Comparison of ENCODE assay signal across 8 mouse cellular contexts in the genomic region with DNA sequence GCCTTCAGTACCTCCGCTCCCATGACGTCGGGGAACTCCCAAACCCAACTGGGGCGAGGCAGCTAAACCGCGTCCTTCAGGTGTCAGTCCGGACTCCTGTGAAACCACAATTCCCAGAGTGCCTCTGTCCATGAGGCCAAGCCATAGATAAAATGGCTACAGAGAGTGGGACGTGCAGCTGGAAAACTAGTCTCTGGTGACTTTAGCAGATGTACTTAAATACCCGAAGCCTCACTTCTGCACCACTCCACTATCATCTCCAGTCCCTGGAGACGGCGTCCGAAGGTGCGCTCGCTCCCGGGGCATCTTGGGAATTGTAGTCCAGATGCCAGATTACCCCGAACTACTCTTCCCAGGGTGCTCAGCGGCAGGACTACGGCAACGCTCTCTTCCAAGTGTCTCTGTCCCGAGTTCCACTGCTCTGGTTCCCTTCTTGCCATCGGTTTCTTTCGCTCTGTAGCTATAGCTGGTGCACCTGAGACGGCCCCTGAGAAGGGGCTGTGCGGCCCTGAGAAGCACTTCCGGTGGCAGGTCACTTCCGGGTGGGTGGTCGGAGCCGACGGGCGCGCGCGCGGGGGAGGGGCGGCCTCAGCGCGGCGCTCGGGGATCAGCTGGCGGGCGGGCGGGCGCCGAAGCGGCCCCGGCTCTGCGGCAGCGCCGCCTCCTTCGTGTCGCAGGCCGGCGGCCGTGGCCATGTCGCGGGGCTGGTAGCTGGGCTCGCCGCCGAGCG. TPM values are rescaled to one million over a fixed set of nuclear protein-coding genes. Genes with fewer than 3 reads are reported as not detected.
DNase-seq lines count a peak whose midpoint lies in the region; ATAC-seq lines count a peak whose summit lies in the region.

A gene (plus strand): TSS at position 603 of the 730 bp plus-strand sequence.

- no peaks in the 10 kb centered on the region for H3K36me3 ChIP-seq in hindbrain, embryonic 11.5 days (ENCODE audit: control insufficient read depth, insufficient read depth, low read length)

- H3K9ac ChIP-seq in hindbrain, embryonic 11.5 days (ENCODE audit: low read depth, low read length) = peak within 1 kb of the TSS; percentile 86

- H3K4me1 ChIP-seq in hindbrain, embryonic 11.5 days (replicated peaks; ENCODE audit: control insufficient read depth, insufficient read depth, low read length) = 0 out of 2 replicates have a peak, but pooled peaks cover 3% of the 10 kb centered on the region

- H3K27me3 ChIP-seq in hindbrain, embryonic 11.5 days (ENCODE audit: control insufficient read depth, insufficient read depth, low read length) = no peaks in the 10 kb centered on the region

- H3K9me3 ChIP-seq in hindbrain, embryonic 11.5 days (ENCODE audit: control insufficient read depth, low read length) = no peaks in the 10 kb centered on the region

- H3K4me3 ChIP-seq in hindbrain, embryonic 11.5 days (ENCODE audit: low read depth, low read length) = peak within 1 kb of the TSS; percentile 82

- peak within 1 kb of the TSS; percentile 73 for H3K4me2 ChIP-seq in hindbrain, embryonic 11.5 days (replicated peaks; ENCODE audit: low read depth, low read length)

- DNase-seq in MN1 (ENCODE audit: low spot score) = peak; percentile 89
- peak; percentile 93 for DNase-seq in cerebellum, adult 9-10 months
- DNase-seq in frontal cortex, adult 2 months (ENCODE audit: extremely low spot score in 1 of 2, low spot score in 1 of 2) = peak; percentile 74 to 92
- peak; percentile 97 for DNase-seq in hindbrain, embryonic 11.5 days (ENCODE audit: low spot score)
- DNase-seq in layer of hippocampus, postnatal 10 days (ENCODE audit: low spot score in 2 of 2) = peak; percentile 90 to 95
- DNase-seq in lung, postnatal 10 days = peak; percentile 94
- DNase-seq in ovary, postnatal 36 days (ENCODE audit: low spot score) = peak; percentile 92
- peak; percentile 94 for DNase-seq in thymus, postnatal 25 days

- H3K27ac ChIP-seq in hindbrain, embryonic 11.5 days (ENCODE audit: low read depth, low read length) = peak within 1 kb of the TSS; percentile 95

- ATAC-seq in hindbrain, embryonic 11.5 days (ENCODE audit: low FRiP score) = peak; percentile 93

- WGBS in hindbrain, embryonic 11.5 days = under 1% methylated on average over 60 of the region's 60 CpGs

RNA-seq across cellular contexts. Expression of the gene that starts here (rescaled TPM):
- 115 and 139 TPM in 2 replicates for polyA plus RNA-seq in frontal cortex, adult 2 months (2012; rRNA removed)
- 22.0 and 33.0 TPM in 2 replicates for polyA plus RNA-seq in hindbrain, embryonic 11.5 days (2014; fragmentation: Nextera tagmentation; extraction: Ambion mirVana)
- total RNA-seq in layer of hippocampus, postnatal 10 days (2021) = 100 to 1,000 TPM; 276 to 295 TPM

Comparison
In these comparisons a context has a peak if more than half of its experiments do, and no peak if none do; other contexts are left out.
1. Peak in every context shown above with its lines: DNase-seq, ATAC-seq, H3K4me3 ChIP-seq and H3K27ac ChIP-seq.